Mouse (Mus musculus): ENCODE results near the gene Wnt11.

The Wnt11 gene

GRCm38 (mm10) chr7:98834711-98835321 is at the start of gene Wnt11:
Wnt11 (plus strand) TSS chr7:98835112.
- DNase-seq (ENCODE audit: low spot score), result no peak

GRCm38 (mm10) chr7:98786792-98787612 is 47.9 kb upstream of the Wnt11 start:
- no peak for DNase-seq (ENCODE audit: low spot score)

GRCm38 (mm10) chr7:98788721-98789120 is 46.2 kb upstream of the Wnt11 start:
- no peak for DNase-seq (ENCODE audit: low spot score)

- DNase-seq (ENCODE audit: low spot score), result no peak
These were observed 45.8 kb upstream of the Wnt11 start for GRCm38 (mm10) chr7:98789121-98789520.

GRCm38 (mm10) chr7:98791864-98792263 is 43.0 kb upstream of the Wnt11 start:
- DNase-seq (ENCODE audit: low spot score), result no peak

- DNase-seq (ENCODE audit: low spot score), result no peak
These were observed 41.1 kb upstream of the Wnt11 start for GRCm38 (mm10) chr7:98793811-98794210.

- DNase-seq (ENCODE audit: low spot score), result no peak
These were observed 40.5 kb upstream of the Wnt11 start for GRCm38 (mm10) chr7:98794444-98794843.

- no peak for DNase-seq (ENCODE audit: low spot score)
These were observed 39.3 kb upstream of the Wnt11 start for GRCm38 (mm10) chr7:98795637-98796036.

- DNase-seq (ENCODE audit: low spot score), result no peak
These were observed 37.4 kb upstream of the Wnt11 start for GRCm38 (mm10) chr7:98797347-98798133.

- no peak for DNase-seq (ENCODE audit: low spot score)
These were observed 36.8 kb upstream of the Wnt11 start for GRCm38 (mm10) chr7:98798134-98798417.

GRCm38 (mm10) chr7:98800435-98800834 is 34.5 kb upstream of the Wnt11 start:
- no peak for DNase-seq (ENCODE audit: low spot score)

- no peak for DNase-seq (ENCODE audit: low spot score)
These were observed 33.8 kb upstream of the Wnt11 start for GRCm38 (mm10) chr7:98801086-98801485.

- DNase-seq (ENCODE audit: low spot score), result no peak
These were observed 31.7 kb upstream of the Wnt11 start for GRCm38 (mm10) chr7:98803181-98803580.

- DNase-seq (ENCODE audit: low spot score), result no peak
These were observed 29.8 kb upstream of the Wnt11 start for GRCm38 (mm10) chr7:98804841-98805772.

- no peak for DNase-seq (ENCODE audit: low spot score)
These were observed 28.0 kb upstream of the Wnt11 start for GRCm38 (mm10) chr7:98806961-98807360.

- no peak for DNase-seq (ENCODE audit: low spot score)
These were observed 25.5 kb upstream of the Wnt11 start for GRCm38 (mm10) chr7:98809372-98809771.

GRCm38 (mm10) chr7:98810619-98811018 is 24.3 kb upstream of the Wnt11 start:
- DNase-seq (ENCODE audit: low spot score), result no peak

GRCm38 (mm10) chr7:98820501-98820900 is 14.4 kb upstream of the Wnt11 start:
- no peak for DNase-seq (ENCODE audit: low spot score)

- DNase-seq (ENCODE audit: low spot score), result no peak
These were observed 12.0 kb upstream of the Wnt11 start for GRCm38 (mm10) chr7:98822881-98823280.

GRCm38 (mm10) chr7:98823896-98824822 is 10.8 kb upstream of the Wnt11 start:
- no peak for DNase-seq (ENCODE audit: low spot score)

GRCm38 (mm10) chr7:98828052-98828451 is 6.9 kb upstream of the Wnt11 start:
- DNase-seq (ENCODE audit: low spot score), result no peak

Data from testis, postnatal 14 days (tissue).